26 mouse cellular contexts compared by ENCODE assay signal in the genomic region with DNA sequence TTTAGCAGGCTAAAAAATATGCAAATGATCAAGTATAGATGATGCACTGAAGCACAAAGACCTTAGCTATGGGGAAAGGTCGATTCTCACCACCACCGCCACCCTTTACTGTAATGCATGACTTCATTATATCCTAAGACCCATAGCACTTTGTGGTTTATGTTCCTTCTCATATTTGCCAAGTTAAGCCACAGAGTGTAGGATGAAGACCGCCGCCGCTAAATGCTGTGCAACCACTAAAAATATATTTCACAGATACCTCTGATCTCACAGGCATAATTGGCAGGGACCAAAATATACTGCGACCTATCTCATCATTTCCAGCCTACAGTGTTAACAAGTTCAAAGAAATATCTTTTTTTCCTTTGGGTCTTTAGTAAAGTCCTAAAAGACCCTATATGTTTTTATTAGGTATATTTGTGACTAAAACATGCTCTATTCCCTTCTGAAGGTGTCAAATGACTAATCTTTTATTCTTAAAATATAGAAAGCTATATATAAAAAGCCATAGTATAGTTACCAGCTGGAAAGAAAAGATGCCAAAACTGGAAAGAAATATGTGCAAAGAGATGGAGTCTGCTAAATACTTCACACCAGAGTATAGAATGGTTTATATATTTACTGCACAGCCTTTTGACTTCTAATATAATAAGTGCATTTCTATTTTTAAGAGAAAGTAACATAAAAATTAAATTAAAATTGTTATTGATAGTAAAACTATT.
DNase-seq lines count a peak whose midpoint lies in the region; ATAC-seq and TF ChIP-seq lines count a peak whose summit lies in the region.
"Had no signal": no experiment of that assay in that cellular context is flagged by ENCODE, and none has a peak within 500 bp of the region (broad histone marks: within the 10 kb centered on the region; RNA-seq: fewer than 3 reads in every experiment).

No protein-coding gene starts in this region.

- no peaks in the 10 kb centered on the region for H3K9me3 ChIP-seq in embryonic facial prominence, embryonic 14.5 days (ENCODE audit: control insufficient read depth, low read length)
- no peaks in the 10 kb centered on the region for H3K9me3 ChIP-seq in embryonic facial prominence, embryonic 10.5 days
- H3K9me3 ChIP-seq: embryonic facial prominence, embryonic 12.5 days; forebrain, embryonic 10.5 days; heart, embryonic 12.5 days; heart, embryonic 15.5 days; hindbrain, embryonic 10.5 days; hindbrain, embryonic 13.5 days; intestine, embryonic 15.5 days had no signal

- ATAC-seq in embryonic facial prominence, embryonic 14.5 days (ENCODE audit: low read depth): peak; percentile 70; the same call in 1 of the 2 replicates
- ATAC-seq in frontal cortex, adult (ENCODE audit: low TSS enrichment): peak; percentile 66
- ATAC-seq: activated CD4-positive, CD25-positive, alpha-beta regulatory T cell, adult 4 months; forebrain, embryonic 14.5 days; hindbrain, embryonic 16.5 days; intestine, embryonic 15.5 days had no signal

- no peaks in the 10 kb centered on the region; the same call in 1 of the 2 replicates for H3K4me1 ChIP-seq in embryonic facial prominence, embryonic 14.5 days (ENCODE audit: control insufficient read depth, insufficient read depth, low read length)
- H3K4me1 ChIP-seq in embryonic facial prominence, embryonic 10.5 days: no peaks in the 10 kb centered on the region
- H3K4me1 ChIP-seq: embryonic facial prominence, embryonic 12.5 days; forebrain, embryonic 10.5 days; heart, embryonic 12.5 days; heart, embryonic 15.5 days; hindbrain, embryonic 10.5 days; intestine, embryonic 15.5 days had no signal

- peak; percentile 56 for DNase-seq in embryonic facial prominence, embryonic 14.5 days (ENCODE audit: low spot score)
- no peak for DNase-seq in embryonic facial prominence, embryonic 10.5 days (ENCODE audit: low spot score)
- DNase-seq in frontal cortex, postnatal 14 days (ENCODE audit: low spot score in 2 of 2): no peak
- DNase-seq in left cerebral cortex, adult 2 months (ENCODE audit: extremely low spot score in 1 of 2, low spot score in 2 of 2): no peak
- no peak for DNase-seq in left cerebral cortex, adult 8-10 months (ENCODE audit: low spot score in 2 of 2)
- DNase-seq: adrenal gland, adult 8-10 months; adrenal gland, postnatal 25 days; cerebellum, adult 18-20 months; cerebellum, adult 9-10 months; cerebellum, postnatal 14 days; gastrocnemius, postnatal 25 days; heart, adult 18-20 months; heart, postnatal 10 days; heart, postnatal 36 days; kidney, adult 11 months had no signal

- TF ChIP-seq CTCF in left cerebral cortex, adult 2 months (IDR thresholded peaks at IDR 0.05): no peak

- no peak overlapping the region for H3K4me2 ChIP-seq in embryonic facial prominence, embryonic 14.5 days (ENCODE audit: low read depth, low read length)
- H3K4me2 ChIP-seq: embryonic facial prominence, embryonic 12.5 days; heart, embryonic 12.5 days; heart, embryonic 15.5 days; hindbrain, embryonic 13.5 days; intestine, embryonic 15.5 days had no signal

- no peaks in the 10 kb centered on the region for H3K27me3 ChIP-seq in embryonic facial prominence, embryonic 14.5 days (replicated peaks; ENCODE audit: control insufficient read depth, insufficient read depth, low read length)
- H3K27me3 ChIP-seq in embryonic facial prominence, embryonic 10.5 days (replicated peaks; ENCODE audit: low read depth, poor library complexity, severe bottlenecking): no peaks in the 10 kb centered on the region
- H3K27me3 ChIP-seq: embryonic facial prominence, embryonic 12.5 days; heart, embryonic 12.5 days; heart, embryonic 15.5 days; hindbrain, embryonic 13.5 days; intestine, embryonic 15.5 days had no signal

- H3K9ac ChIP-seq in embryonic facial prominence, embryonic 14.5 days (ENCODE audit: low read depth, low read length): no peak overlapping the region
- H3K9ac ChIP-seq: embryonic facial prominence, embryonic 12.5 days; heart, embryonic 12.5 days; heart, embryonic 15.5 days; hindbrain, embryonic 13.5 days; intestine, embryonic 15.5 days had no signal

- WGBS in embryonic facial prominence, embryonic 14.5 days: 85% methylated on average over 6 of the region's 6 CpGs
- 94% methylated on average over 6 of the region's 6 CpGs for WGBS in embryonic facial prominence, embryonic 10.5 days

- H3K4me3 ChIP-seq in embryonic facial prominence, embryonic 14.5 days (ENCODE audit: low read depth, low read length): no peak overlapping the region
- no peak overlapping the region for H3K4me3 ChIP-seq in embryonic facial prominence, embryonic 10.5 days
- no peak overlapping the region for H3K4me3 ChIP-seq in left cerebral cortex, adult 2 months
- H3K4me3 ChIP-seq: embryonic facial prominence, embryonic 12.5 days; forebrain, embryonic 10.5 days; heart, embryonic 12.5 days; heart, embryonic 15.5 days; hindbrain, embryonic 10.5 days; hindbrain, embryonic 13.5 days; intestine, embryonic 15.5 days had no signal

- intact Hi-C loops in left cerebral cortex, adult 2 months (cut with DNase I): loop anchor here (2.0 kb wide), 2 partner anchors 44 to 54 kb away; no protein-coding TSS in a partner anchor

- H3K27ac ChIP-seq in embryonic facial prominence, embryonic 14.5 days (replicated peaks; ENCODE audit: low read depth, low read length): no peak overlapping the region
- H3K27ac ChIP-seq in embryonic facial prominence, embryonic 10.5 days (replicated peaks): no peak overlapping the region
- peak overlapping the region; percentile 65 for H3K27ac ChIP-seq in left cerebral cortex, adult 2 months
- H3K27ac ChIP-seq: embryonic facial prominence, embryonic 12.5 days; forebrain, embryonic 10.5 days; heart, embryonic 15.5 days; hindbrain, embryonic 10.5 days; hindbrain, embryonic 13.5 days; intestine, embryonic 15.5 days had no signal

- no peaks in the 10 kb centered on the region for H3K36me3 ChIP-seq in embryonic facial prominence, embryonic 14.5 days (ENCODE audit: control insufficient read depth, insufficient read depth, low read length)
- H3K36me3 ChIP-seq in embryonic facial prominence, embryonic 10.5 days (replicated peaks): no peaks in the 10 kb centered on the region
- H3K36me3 ChIP-seq: embryonic facial prominence, embryonic 12.5 days; forebrain, embryonic 10.5 days; heart, embryonic 12.5 days; heart, embryonic 15.5 days; hindbrain, embryonic 10.5 days; hindbrain, embryonic 13.5 days; intestine, embryonic 15.5 days had no signal
